Mouse (Mus musculus) cerebellum, adult 2 months (tissue): ENCODE results near the gene Gm4131.

Experiments
- CTCF ChIP-seq: fragments of 200-500 bp; IDR thresholded peaks from 2 replicates; pipeline ENCODE4 v1.5.1; 2011; ENCODE audit warnings: low read depth, mild to moderate bottlenecking, control low read depth, low read length, moderate library complexity, borderline replicate concordance; ENCODE audit not compliant: insufficient read depth
- POLR2A ChIP-seq: fragments of 200-500 bp; IDR thresholded peaks from 2 replicates; pipeline ENCODE4 v1.6.1; 2011; ENCODE audit warnings: low read length, control low read depth, borderline replicate concordance; ENCODE audit not compliant: insufficient read depth

DNA sequence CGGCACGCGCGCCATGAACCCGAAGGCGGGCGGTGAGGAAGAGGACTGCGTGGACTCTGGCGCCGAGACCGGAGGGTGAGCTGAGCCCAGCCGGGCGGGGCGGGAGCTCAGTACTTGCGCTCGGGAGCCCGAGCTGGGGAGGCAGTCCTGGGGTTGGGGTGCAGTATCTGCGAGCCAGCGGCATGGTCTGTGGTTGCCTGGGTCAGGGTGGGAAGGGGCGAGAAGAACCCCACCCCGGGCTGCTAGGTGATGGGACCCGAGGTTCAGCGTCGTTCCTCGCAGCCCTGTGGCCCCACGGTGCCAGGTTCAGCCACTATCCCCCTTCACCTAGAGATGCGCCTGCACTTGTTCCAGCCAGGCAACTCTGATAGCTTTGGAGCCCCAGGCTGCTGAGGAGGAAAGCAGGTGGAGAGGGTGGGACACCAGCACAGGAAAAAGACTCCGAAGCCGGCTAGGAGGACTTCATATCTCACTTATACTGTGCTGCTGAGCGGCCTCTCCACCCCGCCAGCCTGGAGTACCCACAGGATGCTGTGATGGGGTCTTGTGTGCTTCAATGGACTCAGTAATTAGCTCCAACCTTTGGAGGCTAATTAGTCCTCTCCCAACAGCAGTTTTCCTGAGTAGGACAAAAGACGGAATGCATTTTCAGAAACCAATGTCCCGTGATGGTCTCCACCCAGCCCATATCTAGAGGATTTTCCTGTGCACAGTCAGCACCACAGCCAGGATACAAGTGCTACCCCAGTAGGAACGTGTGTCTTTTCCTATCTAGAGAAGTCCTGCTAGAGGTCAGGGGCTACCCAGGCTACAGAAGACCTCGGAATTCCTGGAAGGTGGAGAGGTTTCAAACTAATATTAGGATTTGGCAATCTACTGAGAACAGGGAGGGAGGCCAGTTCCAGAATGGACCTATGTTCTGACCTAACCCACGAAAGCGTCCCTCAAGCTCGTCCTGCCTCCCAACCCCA is 10.6 kb downstream of the Gm4131 start:
- TF ChIP-seq CTCF (no peak), POLR2A (no peak)
